Mouse (Mus musculus): ENCODE measurements at regions not wholly inside any gene's neighbourhood (a gene's known extent, or its start where the extent isn't known, plus 50 kb on each side); places are given as distances from the start of the nearest gene placed in this dataset.

DNA sequence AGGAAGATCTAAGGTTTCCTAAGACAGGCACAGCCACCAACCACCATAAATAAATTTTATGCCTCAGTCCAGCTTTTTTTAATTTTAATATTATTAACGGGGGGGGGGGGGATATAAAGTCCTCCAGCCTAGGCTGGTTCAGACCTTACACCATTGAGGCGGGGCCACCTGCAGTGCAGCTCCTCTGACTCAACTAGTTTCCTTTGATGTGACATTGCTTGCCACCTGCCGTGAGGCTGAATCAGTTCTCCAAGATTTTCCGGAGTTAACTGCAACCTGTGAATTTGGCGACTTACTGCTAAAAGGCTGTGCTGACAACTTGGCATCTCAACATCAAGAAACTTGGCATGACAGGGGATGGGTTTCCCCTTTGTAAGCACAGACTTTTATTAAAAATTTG lies 51.3 kb upstream of the Tnfrsf8 start:
- TF ChIP-seq CTCF (conservative IDR thresholded peaks at IDR 0.05; ENCODE audit: low read length) (no peak), NANOG (IDR thresholded peaks at IDR 0.05; ENCODE audit: borderline replicate concordance, low read length) (no peak), POU5F1 (IDR thresholded peaks at IDR 0.05; ENCODE audit: borderline replicate concordance, low read length) (no peak)

Data from E14TG2a.4 (cell line).